Mouse (Mus musculus) CH12.LX (cell line): ENCODE measurements at regions not wholly inside any gene's neighbourhood (a gene's known extent, or its start where the extent isn't known, plus 50 kb on each side); places are given as distances from the start of the nearest gene placed in this dataset.

Experiments used
- CHD2 ChIP-seq: IDR thresholded peaks from 2 replicates; pipeline ENCODE4 v1.6.1; 2011; ENCODE audit warnings: low read length, improper control_type of control experiment
- CTCF ChIP-seq, 2 experiments: IDR thresholded peaks in 1 of 2; conservative IDR thresholded peaks in 1 of 2; 2 replicates each; pipeline ENCODE4 v1.5.1; 2011 to 2012; ENCODE audit warnings: low read depth in 2 of 2, low read length in 2 of 2, improper control_type of control experiment in 1 of 2, inconsistent platforms in 1 of 2, mild to moderate bottlenecking in 1 of 2, moderate library complexity in 1 of 2
- EP300 ChIP-seq: IDR thresholded peaks from 2 replicates; pipeline ENCODE4 v1.6.1; 2011; ENCODE audit warnings: low read length, improper control_type of control experiment
- JUN ChIP-seq: IDR thresholded peaks from 2 replicates; pipeline ENCODE4 v1.6.1; 2011; ENCODE audit warnings: low read depth, mild to moderate bottlenecking, low read length, improper control_type of control experiment, moderate library complexity; ENCODE audit not compliant: insufficient read depth
- MAX ChIP-seq: IDR thresholded peaks from 2 replicates; pipeline ENCODE4 v1.6.1; 2011; ENCODE audit warnings: low read length, improper control_type of control experiment
- SIN3A ChIP-seq: IDR thresholded peaks from 2 replicates; pipeline ENCODE4 v1.6.1; 2012; ENCODE audit warnings: low read length, improper control_type of control experiment, inconsistent platforms
- SMC3 ChIP-seq: IDR thresholded peaks from 2 replicates; pipeline ENCODE4 v1.6.1; 2011; ENCODE audit warnings: low read depth, low read length, improper control_type of control experiment
- UBTF ChIP-seq: IDR thresholded peaks from 2 replicates; pipeline ENCODE4 v1.6.1; 2012; ENCODE audit warnings: low read depth, mild to moderate bottlenecking, inconsistent platforms, low read length, improper control_type of control experiment, moderate library complexity
- USF2 ChIP-seq: conservative IDR thresholded peaks from 2 replicates; pipeline ENCODE4 v1.6.1; 2011; ENCODE audit warnings: low read depth, low read length, improper control_type of control experiment
- ZMIZ1 ChIP-seq: IDR thresholded peaks from 2 replicates; pipeline ENCODE4 v1.6.1; 2012; ENCODE audit warnings: low read depth, mild to moderate bottlenecking, inconsistent platforms, low read length, improper control_type of control experiment

DNA sequence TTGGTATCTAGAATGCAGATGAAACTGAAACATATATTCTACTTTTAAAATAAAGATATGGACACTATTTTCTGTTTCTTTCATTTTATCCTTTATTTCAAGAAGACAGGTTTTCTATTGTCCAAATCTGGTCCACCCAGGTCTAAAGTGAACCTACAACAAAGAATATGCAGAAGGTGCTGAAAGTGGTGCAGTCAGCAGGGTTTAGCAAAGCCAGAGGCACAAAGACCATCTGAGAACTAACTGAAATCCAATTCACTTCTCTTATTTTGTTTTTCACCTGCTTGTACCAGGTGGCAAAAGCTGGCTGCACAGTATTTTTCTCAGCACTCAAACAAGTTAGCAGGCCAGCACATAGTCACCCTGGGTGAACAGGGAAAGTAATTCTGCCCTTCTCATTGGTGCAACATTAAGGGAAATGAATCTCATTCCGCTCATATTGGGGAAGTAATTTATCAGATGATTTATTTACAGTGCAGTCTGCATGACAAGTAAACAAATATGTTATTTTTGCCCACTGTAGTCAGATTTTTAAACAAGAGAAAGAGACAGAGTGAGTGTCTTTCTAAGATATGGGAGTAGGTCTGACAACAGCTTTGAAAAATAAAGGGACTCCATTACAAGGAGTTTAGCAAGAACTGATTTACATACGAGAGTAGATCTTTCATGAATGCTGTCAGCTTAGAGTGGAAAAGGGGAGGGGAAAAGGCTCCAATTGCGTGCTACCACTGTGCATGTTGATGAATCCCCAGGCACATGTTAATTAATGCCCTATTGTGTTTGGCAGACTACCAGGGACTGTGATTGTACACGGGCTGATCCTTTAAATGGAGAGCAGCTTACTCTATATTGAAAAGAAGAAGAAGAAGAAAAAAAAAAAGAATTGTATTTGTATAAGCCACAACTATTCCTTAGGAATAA lies 405.9 kb upstream of the Ccnh start:
- TF ChIP-seq SMC3 (no peak), UBTF (no peak), CTCF (conservative IDR thresholded peaks at IDR 0.05 in 1 of 2, IDR thresholded peaks at IDR 0.05 in 1 of 2; ENCODE audit: low read depth in 2 of 2, low read length in 2 of 2) (no peak), MAX (no peak), JUN (no peak), ZMIZ1 (no peak), SIN3A (no peak), USF2 (no peak), CHD2 (no peak), EP300 (no peak)
